Mouse (Mus musculus): ENCODE data around the gene Lin9. TPM values are rescaled to one million over a fixed set of nuclear protein-coding genes. Genes with fewer than 3 reads are reported as not detected.

The Lin9 gene
- total and polyA plus RNA-seq, 2 experiments from 2014 or later: 4.2 to 11.7 TPM

- Histone ChIP-seq H3K9ac (peak overlapping the region; percentile 80), H3K4me3 (ENCODE audit: low read depth, low read length) (peak overlapping the region; percentile 78), H3K4me1 (ENCODE audit: insufficient read depth) (peaks cover 6% of the 10 kb centered on the region; the same call in 1 of the 2 replicates), H3K27me3 (ENCODE audit: insufficient read depth, low read length) (no peaks in the 10 kb centered on the region), H3K27ac (ENCODE audit: low read depth, low read length) (peak overlapping the region; percentile 84), H3K4me2 (ENCODE audit: low read depth) (peak overlapping the region; percentile 87), H3K9me3 (ENCODE audit: low read length) (no peaks in the 10 kb centered on the region), H3K36me3 (ENCODE audit: insufficient read depth) (no peaks in the 10 kb centered on the region)
- peak; percentile 57 for ATAC-seq
- 4% methylated on average over 50 of the region's 50 CpGs for WGBS
- no peak for TF ChIP-seq CTCF (IDR thresholded peaks at IDR 0.05; ENCODE audit: low read depth)
- DNase-seq: no peak
Observed at GRCm38 (mm10) chr1:180641518-180642227, 723 bp downstream of the Lin9 start.

- Histone ChIP-seq H3K4me3 (ENCODE audit: low read depth, low read length) (peak overlapping the region; percentile 78), H3K9ac (peak overlapping the region; percentile 80), H3K4me2 (ENCODE audit: low read depth) (peak overlapping the region; percentile 87), H3K27ac (ENCODE audit: low read depth, low read length) (no peak overlapping the region), H3K36me3 (ENCODE audit: insufficient read depth) (no peaks in the 10 kb centered on the region), H3K27me3 (ENCODE audit: insufficient read depth, low read length) (no peaks in the 10 kb centered on the region), H3K4me1 (ENCODE audit: insufficient read depth) (peaks cover 6% of the 10 kb centered on the region; the same call in 1 of the 2 replicates), H3K9me3 (ENCODE audit: low read length) (no peaks in the 10 kb centered on the region)
- no peak for TF ChIP-seq CTCF (IDR thresholded peaks at IDR 0.05; ENCODE audit: low read depth)
- no peak for ATAC-seq
- no peak for DNase-seq
- WGBS: 77% methylated on average over 8 of the region's 8 CpGs
Observed at GRCm38 (mm10) chr1:180642228-180642564, 1.2 kb downstream of the Lin9 start.

- Histone ChIP-seq H3K27me3 (ENCODE audit: insufficient read depth, low read length) (peaks cover 13% of the 10 kb centered on the region), H3K36me3 (ENCODE audit: insufficient read depth) (peaks cover 25% of the 10 kb centered on the region), H3K9ac (no peak overlapping the region), H3K27ac (ENCODE audit: low read depth, low read length) (no peak overlapping the region), H3K4me2 (ENCODE audit: low read depth) (no peak overlapping the region), H3K4me3 (ENCODE audit: low read depth, low read length) (no peak overlapping the region), H3K4me1 (ENCODE audit: insufficient read depth) (no peaks in the 10 kb centered on the region), H3K9me3 (ENCODE audit: low read length) (no peaks in the 10 kb centered on the region)
- ATAC-seq (no peak), DNase-seq (no peak)
- TF ChIP-seq CTCF (IDR thresholded peaks at IDR 0.05; ENCODE audit: low read depth): no peak
- WGBS: 91% methylated on average over 7 of the region's 7 CpGs
Observed at GRCm38 (mm10) chr1:180691284-180691683, 50.3 kb downstream of the Lin9 start.

GRCm38 (mm10) chr1:180696626-180697352, 55.8 kb downstream of the Lin9 start, which contains the start of gene Mixl1:
Mixl1 (minus strand) TSS chr1:180697034.
- no peaks in the 10 kb centered on the region for H3K9me3 ChIP-seq (ENCODE audit: low read length)
- ATAC-seq (peak; percentile 20), DNase-seq (peak; percentile 9)
- WGBS: under 1% methylated on average over 68 of the region's 79 CpGs
- H3K4me3 ChIP-seq (ENCODE audit: low read depth, low read length): peak within 1 kb of the TSS; percentile 34
- H3K4me1 ChIP-seq (ENCODE audit: insufficient read depth): no peaks in the 10 kb centered on the region
- no peak for TF ChIP-seq CTCF (IDR thresholded peaks at IDR 0.05; ENCODE audit: low read depth)
- no peak within 1 kb of the TSS for H3K9ac ChIP-seq
- peaks cover 30% of the 10 kb centered on the region for H3K27me3 ChIP-seq (ENCODE audit: insufficient read depth, low read length)
- no peak within 1 kb of the TSS for H3K27ac ChIP-seq (ENCODE audit: low read depth, low read length)
- H3K36me3 ChIP-seq (ENCODE audit: insufficient read depth): peaks cover 3% of the 10 kb centered on the region; the same call in 1 of the 2 replicates
- peak within 1 kb of the TSS; percentile 50 for H3K4me2 ChIP-seq (ENCODE audit: low read depth)

- Histone ChIP-seq H3K4me2 (ENCODE audit: low read depth) (no peak overlapping the region), H3K9ac (no peak overlapping the region), H3K4me1 (ENCODE audit: insufficient read depth) (no peaks in the 10 kb centered on the region), H3K27me3 (ENCODE audit: insufficient read depth, low read length) (peaks cover 30% of the 10 kb centered on the region), H3K27ac (ENCODE audit: low read depth, low read length) (no peak overlapping the region), H3K9me3 (ENCODE audit: low read length) (no peaks in the 10 kb centered on the region), H3K36me3 (ENCODE audit: insufficient read depth) (no peaks in the 10 kb centered on the region), H3K4me3 (ENCODE audit: low read depth, low read length) (no peak overlapping the region)
- no peak for ATAC-seq
- WGBS: 61% methylated on average over 5 of the region's 5 CpGs
- TF ChIP-seq CTCF (IDR thresholded peaks at IDR 0.05; ENCODE audit: low read depth): no peak
- DNase-seq: no peak
Observed at GRCm38 (mm10) chr1:180698063-180698462, 57.1 kb downstream of the Lin9 start.

GRCm38 (mm10) chr1:180703400-180703799, 62.5 kb downstream of the Lin9 start:
- no peaks in the 10 kb centered on the region for H3K27me3 ChIP-seq (ENCODE audit: insufficient read depth, low read length)
- H3K9me3 ChIP-seq (ENCODE audit: low read length): no peaks in the 10 kb centered on the region
- H3K36me3 ChIP-seq (ENCODE audit: insufficient read depth): no peaks in the 10 kb centered on the region
- H3K4me2 ChIP-seq (ENCODE audit: low read depth): no peak overlapping the region
- no peaks in the 10 kb centered on the region for H3K4me1 ChIP-seq (ENCODE audit: insufficient read depth)
- ATAC-seq (no peak), DNase-seq (no peak)
- H3K4me3 ChIP-seq (ENCODE audit: low read depth, low read length): no peak overlapping the region
- TF ChIP-seq CTCF (IDR thresholded peaks at IDR 0.05; ENCODE audit: low read depth): no peak
- no peak overlapping the region for H3K27ac ChIP-seq (ENCODE audit: low read depth, low read length)
- 48% methylated on average over 6 of the region's 6 CpGs for WGBS
- no peak overlapping the region for H3K9ac ChIP-seq

- ATAC-seq (no peak), DNase-seq (no peak)
- no peaks in the 10 kb centered on the region for H3K27me3 ChIP-seq (ENCODE audit: insufficient read depth, low read length)
- 57% methylated on average over 3 of the region's 3 CpGs for WGBS
- no peak overlapping the region for H3K4me3 ChIP-seq (ENCODE audit: low read depth, low read length)
- TF ChIP-seq CTCF (IDR thresholded peaks at IDR 0.05; ENCODE audit: low read depth): no peak
- H3K4me1 ChIP-seq (ENCODE audit: insufficient read depth): no peaks in the 10 kb centered on the region
- no peaks in the 10 kb centered on the region for H3K9me3 ChIP-seq (ENCODE audit: low read length)
- no peaks in the 10 kb centered on the region for H3K36me3 ChIP-seq (ENCODE audit: insufficient read depth)
- no peak overlapping the region for H3K4me2 ChIP-seq (ENCODE audit: low read depth)
- H3K27ac ChIP-seq (ENCODE audit: low read depth, low read length): no peak overlapping the region
- H3K9ac ChIP-seq: no peak overlapping the region
Observed at GRCm38 (mm10) chr1:180707368-180707767, 66.4 kb downstream of the Lin9 start.

Data from forebrain, postnatal 0 days (tissue).